Mouse (Mus musculus) layer of hippocampus, adult 18-20 months (tissue): ENCODE measurements around the gene Slc7a5. TPM values are rescaled to one million over a fixed set of nuclear protein-coding genes. Genes with fewer than 3 reads are reported as not detected.
A peak's percentile ranks its signal among the peaks of the same experiment; 100 is the strongest.

Experiments
- DNase-seq, 2 experiments: peaks; one replicate each; pipeline ENCODE4 v3.0.0; 2022; ENCODE audit warnings: low spot score in 2 of 2
- total RNA-seq, 2 experiments: library from RNA; stranded (reverse); gene quantifications; 2 replicates each; pipeline ENCODE4 v1.2.3; 2021

The Slc7a5 gene
- total RNA-seq, 2 experiments from 2014 or later, result 52.8 to 55.7 TPM

- no peak for DNase-seq
These were observed 55.0 kb downstream of the Slc7a5 start for GRCm38 (mm10) chr8:121852464-121852863.

DNA sequence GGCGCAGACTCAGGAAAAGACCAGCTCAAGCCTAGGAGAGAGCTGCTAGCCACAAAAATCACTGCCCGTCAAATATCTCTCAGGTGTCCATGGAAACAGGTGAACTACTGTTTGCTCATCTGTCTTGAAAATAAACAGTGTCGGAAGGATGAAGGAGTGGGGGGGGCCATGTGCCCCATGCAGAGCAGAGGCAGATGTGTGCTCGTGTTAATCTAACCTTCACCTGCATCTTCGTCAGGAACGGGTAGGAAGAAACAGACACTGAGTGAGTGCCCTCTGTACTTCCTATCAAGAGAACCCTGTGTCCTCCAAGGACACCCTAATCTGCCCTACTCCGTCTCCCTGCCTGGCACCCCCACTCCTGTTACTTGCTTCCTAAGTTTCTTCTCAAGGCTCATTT is 55.8 kb downstream of the Slc7a5 start:
- no peak for DNase-seq

DNA sequence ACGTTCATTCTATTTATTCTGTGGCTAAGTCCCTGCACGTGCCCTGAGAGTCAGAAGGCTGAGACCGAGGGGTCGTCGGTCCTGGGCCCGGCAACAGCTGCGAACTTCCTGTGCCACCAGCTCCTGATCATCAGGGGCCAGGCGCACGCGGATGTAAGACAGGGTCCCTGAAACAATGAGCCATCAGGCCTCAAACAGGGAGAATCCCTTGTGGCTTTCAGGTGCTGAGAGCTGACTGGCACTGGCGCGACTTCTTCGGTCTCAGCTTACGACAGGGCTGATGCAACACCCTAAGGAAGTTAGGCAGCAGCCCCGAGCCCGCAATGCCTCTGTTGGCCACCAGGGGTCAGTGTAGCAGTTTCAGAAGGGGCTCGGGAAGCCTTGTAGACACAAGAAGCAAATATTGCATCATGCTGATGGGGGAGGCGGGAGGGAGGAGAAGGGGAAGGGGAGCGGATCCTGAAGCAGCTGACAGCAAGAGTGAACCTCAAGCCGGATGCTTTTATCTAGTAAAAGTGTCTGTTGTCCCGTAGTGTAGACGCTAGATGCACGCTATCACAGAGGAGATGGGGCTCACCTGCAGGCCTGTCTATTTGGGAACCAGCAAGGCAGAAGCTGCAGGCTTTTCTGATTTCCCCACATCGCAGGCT is 56.5 kb downstream of the Slc7a5 start:
- DNase-seq, result peak; percentile 91 to 97

- DNase-seq, result no peak
These were observed 57.1 kb downstream of the Slc7a5 start for GRCm38 (mm10) chr8:121850436-121850820.

DNA sequence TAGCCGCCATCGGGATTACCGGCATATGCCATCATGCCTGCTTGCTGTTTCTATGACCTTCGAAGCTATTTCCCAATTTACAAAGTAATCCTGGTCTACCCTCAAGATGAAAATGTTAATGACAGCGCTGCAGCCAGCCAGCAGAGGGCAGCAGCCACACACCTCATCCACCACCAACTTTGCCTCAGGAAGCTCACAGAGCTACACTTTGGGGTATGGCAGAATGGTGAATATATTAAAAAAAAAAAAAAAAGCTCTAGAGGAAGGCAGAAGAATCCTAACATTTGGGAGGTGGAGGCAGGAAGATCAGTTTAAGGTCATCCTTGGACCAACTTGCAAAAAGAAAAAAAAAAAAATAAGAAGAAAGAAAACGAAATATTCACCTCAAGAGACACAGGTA is 57.5 kb downstream of the Slc7a5 start:
- DNase-seq, result peak; percentile 50 to 87

GRCm38 (mm10) chr8:121849303-121849702 is 58.2 kb downstream of the Slc7a5 start:
- no peak for DNase-seq

DNA sequence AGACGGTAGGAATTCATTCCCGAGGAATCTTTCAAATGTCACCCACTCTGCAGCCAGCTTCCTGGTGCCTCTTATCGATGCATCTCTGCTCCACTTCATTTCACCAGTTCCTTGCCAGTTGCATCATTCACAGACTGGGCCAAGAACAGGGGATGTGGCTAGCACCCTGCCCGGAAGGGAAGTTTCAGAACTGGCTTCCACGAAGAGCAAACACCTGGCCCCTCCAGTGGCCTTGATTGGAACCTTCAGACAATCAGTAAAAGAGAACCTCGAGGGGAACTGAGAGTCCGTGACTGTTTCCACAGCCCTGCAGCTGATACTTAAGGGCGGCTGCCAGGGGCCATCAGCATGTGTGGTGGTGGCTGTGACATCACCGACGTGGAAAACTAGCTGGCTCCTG is 59.0 kb downstream of the Slc7a5 start:
- no peak for DNase-seq

DNA sequence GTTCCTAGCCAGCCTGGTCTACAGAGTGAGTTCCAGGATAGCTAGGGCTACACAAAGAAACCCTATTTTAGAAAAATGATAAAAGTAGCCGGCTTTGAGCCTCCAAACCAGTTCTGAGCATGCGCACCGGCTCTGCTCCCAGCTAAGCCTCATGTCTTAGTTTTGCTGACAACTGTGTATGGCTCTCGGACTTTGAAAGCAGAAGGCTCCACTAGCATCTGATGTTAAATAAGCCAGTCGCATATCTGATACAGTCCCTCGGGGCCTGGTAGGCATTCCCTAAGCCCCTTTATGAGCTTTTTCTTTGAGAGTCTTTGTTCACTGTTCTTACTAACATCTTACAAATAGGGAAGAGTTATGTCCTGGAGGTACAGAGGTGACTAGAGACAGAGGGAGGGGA is 59.5 kb downstream of the Slc7a5 start:
- no peak for DNase-seq

GRCm38 (mm10) chr8:121847261-121847822 is 60.2 kb downstream of the Slc7a5 start:
- no peak for DNase-seq

GRCm38 (mm10) chr8:121846815-121847214 is 60.7 kb downstream of the Slc7a5 start:
- no peak for DNase-seq

DNA sequence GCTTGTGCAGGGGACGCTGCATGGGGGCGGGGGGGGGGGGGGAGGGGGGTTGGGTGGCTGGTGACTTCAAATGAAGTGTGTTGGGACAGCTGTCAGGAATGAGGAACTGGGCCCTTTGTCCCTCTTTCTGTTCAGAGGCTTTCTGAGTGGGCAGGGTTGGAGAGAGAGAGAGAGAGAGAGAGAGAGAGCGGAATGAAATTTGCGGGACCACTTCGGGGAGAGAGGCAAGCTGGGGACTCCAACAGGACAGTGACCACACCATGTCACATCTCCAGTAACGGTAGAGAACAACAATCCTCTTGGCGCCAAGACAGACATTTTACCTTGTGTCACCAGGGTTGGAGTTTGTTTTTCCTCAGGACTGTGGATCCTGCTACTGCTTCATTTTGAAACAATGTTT is 62.7 kb downstream of the Slc7a5 start:
- DNase-seq, result no peak

DNA sequence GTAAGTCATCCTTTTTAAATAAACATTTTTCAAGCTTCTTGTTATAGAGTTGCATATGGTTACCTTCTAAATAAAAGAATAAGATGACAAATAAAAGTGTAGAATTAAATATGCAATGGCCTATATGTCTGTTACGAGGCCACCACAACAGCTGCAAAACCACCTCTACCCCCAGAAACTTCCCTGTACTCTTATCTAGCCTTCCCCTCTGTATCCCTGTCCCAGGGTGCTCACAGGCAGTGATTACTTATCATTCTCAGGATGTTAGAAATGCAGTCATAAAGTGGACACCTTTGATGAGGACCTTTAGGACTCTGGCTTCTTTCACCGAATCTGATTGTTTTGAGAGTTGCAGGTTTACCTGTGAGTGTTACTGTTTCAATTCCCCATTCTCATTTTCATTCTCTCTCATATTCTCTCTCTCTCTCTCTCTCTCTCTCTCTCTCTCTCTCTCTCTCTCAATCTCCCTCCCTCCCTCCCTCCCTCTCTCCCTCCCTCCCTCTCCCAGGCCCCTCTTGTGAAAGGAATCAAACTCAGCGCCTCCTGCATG is 64.2 kb downstream of the Slc7a5 start:
- DNase-seq, result no peak

- DNase-seq, result no peak
These were observed 65.2 kb downstream of the Slc7a5 start for GRCm38 (mm10) chr8:121842064-121842955.

DNA sequence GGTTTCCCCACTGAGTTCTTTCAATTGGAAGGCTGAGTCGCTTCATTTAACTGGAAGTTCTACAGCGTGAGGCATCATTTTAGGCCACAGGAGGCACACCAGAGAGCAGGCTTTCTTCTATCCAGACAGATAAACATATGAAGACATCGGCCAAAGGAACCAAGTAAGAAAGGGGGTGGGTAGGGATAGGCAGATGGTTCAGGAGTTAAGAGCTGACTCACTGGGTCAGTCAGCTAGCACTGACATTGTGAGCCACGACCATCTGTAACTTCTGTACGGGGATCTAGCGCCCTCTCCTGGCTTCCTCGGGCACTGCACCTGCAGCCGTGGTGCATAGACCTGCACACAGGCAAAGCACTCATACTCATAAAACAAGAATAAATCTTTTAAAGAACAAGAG is 66.3 kb downstream of the Slc7a5 start:
- DNase-seq, result peak; percentile 48 to 80

GRCm38 (mm10) chr8:121832503-121832902 is 75.0 kb downstream of the Slc7a5 start:
- peak; percentile 64 to 86 for DNase-seq

DNA sequence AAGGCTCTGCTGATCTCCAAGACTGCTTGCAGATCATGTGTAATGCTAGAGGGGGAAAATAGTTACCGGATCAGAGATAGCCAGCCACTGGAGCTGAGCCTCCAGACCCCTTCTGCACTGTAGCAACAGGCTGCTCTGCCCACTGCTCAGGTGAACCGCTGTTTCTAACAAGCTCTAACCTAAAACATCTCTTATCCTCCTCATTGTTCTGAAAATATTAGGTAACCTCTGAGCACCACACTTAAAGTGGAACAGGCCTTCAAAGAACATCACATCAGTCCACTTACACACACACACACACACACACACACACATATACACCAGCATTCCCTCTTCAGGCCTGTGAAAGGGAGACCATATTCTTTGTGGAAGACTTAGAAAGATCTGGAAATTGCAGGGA is 75.4 kb downstream of the Slc7a5 start:
- DNase-seq, result no peak

Other genes starting within 250 kb of the Slc7a5 start
- 100 to 1,000 TPM; 344 to 371 TPM for gene Jph3, start 178.1 kb downstream of the Slc7a5 start, total RNA-seq
- gene Klhdc4, start 78.1 kb downstream of the Slc7a5 start, total RNA-seq, result 10 to 100 TPM; 27.0 to 27.9 TPM
- under 1 TPM; 0.25 to 0.54 TPM for gene Car5a, start 37.2 kb upstream of the Slc7a5 start, total RNA-seq
- 10 to 100 TPM; 49.9 to 58.2 TPM for gene Banp, start 42.1 kb upstream of the Slc7a5 start, total RNA-seq